Mouse (Mus musculus) intestine, postnatal 0 days (tissue): Measurements from ENCODE around the gene Exo5. TPM values are rescaled to one million over a fixed set of nuclear protein-coding genes. Genes with fewer than 3 reads are reported as not detected.
A peak's percentile ranks its signal among the peaks of the same experiment; 100 is the strongest.

Experiments used
- ATAC-seq: fragments of 200-750 bp; cut with Nextera tagmentation; 2 replicates; pipeline ENCODE4 v1.8.0; 2017; ENCODE audit warnings: mild to moderate bottlenecking, moderate TSS enrichment, moderate library complexity
- H3K27ac ChIP-seq: fragments of 300-500 bp; sonication (generic); 2 replicates; pipeline ENCODE4 v1.5.1; 2014; ENCODE audit warnings: mild to moderate bottlenecking, low read depth, low read length, moderate library complexity
- H3K27me3 ChIP-seq: fragments of 300-500 bp; sonication (generic); replicated peaks from 2 replicates; pipeline ENCODE4 v1.6.1; 2014; ENCODE audit warnings: low read length, mixed read lengths; ENCODE audit not compliant: control insufficient read depth, insufficient read depth
- H3K36me3 ChIP-seq: fragments of 300-500 bp; sonication (generic); 2 replicates; pipeline ENCODE4 v1.6.1; 2014; ENCODE audit warnings: mild to moderate bottlenecking, moderate library complexity; ENCODE audit not compliant: control insufficient read depth, insufficient read depth
- H3K4me1 ChIP-seq: fragments of 300-500 bp; sonication (generic); replicated peaks from 2 replicates; pipeline ENCODE4 v1.6.1; 2014; ENCODE audit warnings: antibody characterized with exemption, low read length, mixed read lengths; ENCODE audit not compliant: control insufficient read depth, insufficient read depth
- H3K4me2 ChIP-seq: fragments of 300-500 bp; sonication (generic); replicated peaks from 2 replicates; pipeline ENCODE4 v1.6.1; 2014; ENCODE audit warnings: low read depth, mild to moderate bottlenecking, moderate library complexity
- H3K4me3 ChIP-seq: fragments of 300-500 bp; sonication (generic); 2 replicates; pipeline ENCODE4 v1.5.1; 2014; ENCODE audit warnings: low read depth, low read length
- H3K9ac ChIP-seq: fragments of 300-500 bp; sonication (generic); 2 replicates; pipeline ENCODE4 v1.6.1; 2014; ENCODE audit warnings: mild to moderate bottlenecking, low read depth, low read length
- H3K9me3 ChIP-seq: fragments of 300-500 bp; sonication (generic); 2 replicates; pipeline ENCODE4 v1.6.1; 2016; ENCODE audit warnings: mixed run types; ENCODE audit not compliant: control insufficient read depth
- CTCF ChIP-seq: sonication (generic); IDR thresholded peaks from 2 replicates; pipeline ENCODE4 v1.5.1; 2016; ENCODE audit warnings: low read depth, mild to moderate bottlenecking, control low read depth, antibody characterized with exemption, moderate library complexity
- WGBS: fragments of 180-500 bp; shearing (Covaris S2); extraction: QIAGEN DNeasy Blood & Tissue Kit; methylation state at CpG from one replicate; pipeline ENCODE4 v1.1.7; 2014; 5-methylcytosine and 5-hydroxymethylcytosine counted together
- polyA plus RNA-seq: library from polyadenylated mRNA; unstranded; fragments of >200 nt; fragmentation: Nextera tagmentation; extraction: Ambion mirVana; gene quantifications from 2 replicates; pipeline ENCODE4 v1.2.1, GENCODE M21; 2015

The Exo5 gene
- 12.3 and 12.6 TPM in 2 replicates for polyA plus RNA-seq

- H3K4me3 ChIP-seq, result peak within 1 kb of the TSS; percentile 54
- H3K27me3 ChIP-seq, result no peaks in the 10 kb centered on the region
- H3K4me1 ChIP-seq, result no peaks in the 10 kb centered on the region; the same call in 1 of the 2 replicates
- peak within 1 kb of the TSS; percentile 68 for H3K4me2 ChIP-seq
- 0 out of 2 replicates have a peak, but pooled peaks have one; percentile 1 for TF ChIP-seq CTCF
- peak within 1 kb of the TSS; percentile 95 for H3K27ac ChIP-seq
- ATAC-seq, result peak; percentile 97
- peak within 1 kb of the TSS; percentile 63 for H3K9ac ChIP-seq
- H3K36me3 ChIP-seq, result peaks cover 16% of the 10 kb centered on the region
- under 1% methylated on average over 33 of the region's 33 CpGs for WGBS
- H3K9me3 ChIP-seq, result no peaks in the 10 kb centered on the region
Measured at GRCm38 (mm10) chr4:120924554-120925299, at the start of gene Exo5. TSS of gene Exo5 (minus strand) at chr4:120925017.

- no peak for TF ChIP-seq CTCF
- WGBS, result 91% methylated on average over 8 of the region's 8 CpGs
Measured at GRCm38 (mm10) chr4:120971842-120972241, 47.0 kb upstream of the Exo5 start.

GRCm38 (mm10) chr4:120969382-120970146, 44.7 kb upstream of the Exo5 start:
- no peak overlapping the region for H3K4me2 ChIP-seq
- no peak overlapping the region for H3K4me3 ChIP-seq
- H3K36me3 ChIP-seq, result peaks cover 51% of the 10 kb centered on the region
- ATAC-seq, result peak; percentile 47; the same call in 1 of the 2 replicates
- no peak overlapping the region for H3K9ac ChIP-seq
- no peak overlapping the region for H3K27ac ChIP-seq
- WGBS, result 83% methylated on average over 5 of the region's 5 CpGs
- no peaks in the 10 kb centered on the region for H3K9me3 ChIP-seq
- no peaks in the 10 kb centered on the region for H3K4me1 ChIP-seq
- TF ChIP-seq CTCF, result peak; percentile 76
- no peaks in the 10 kb centered on the region for H3K27me3 ChIP-seq

More at GRCm38 (mm10) chr4:120971842-120972241, 47.0 kb upstream of the Exo5 start:
- no peak overlapping the region for H3K4me3 ChIP-seq
- ATAC-seq, result no peak
- no peaks in the 10 kb centered on the region for H3K9me3 ChIP-seq
- no peaks in the 10 kb centered on the region for H3K4me1 ChIP-seq
- H3K36me3 ChIP-seq, result peaks cover 60% of the 10 kb centered on the region
- no peak overlapping the region for H3K9ac ChIP-seq
- H3K4me2 ChIP-seq, result no peak overlapping the region
- no peaks in the 10 kb centered on the region for H3K27me3 ChIP-seq
- H3K27ac ChIP-seq, result no peak overlapping the region

- ATAC-seq, result no peak
- H3K9me3 ChIP-seq, result no peaks in the 10 kb centered on the region
- H3K4me2 ChIP-seq, result no peak overlapping the region
- TF ChIP-seq CTCF, result no peak
- H3K4me3 ChIP-seq, result no peak overlapping the region
- peaks cover 49% of the 10 kb centered on the region for H3K36me3 ChIP-seq
- no peaks in the 10 kb centered on the region for H3K4me1 ChIP-seq
- H3K27ac ChIP-seq, result no peak overlapping the region
- H3K27me3 ChIP-seq, result no peaks in the 10 kb centered on the region
- H3K9ac ChIP-seq, result no peak overlapping the region
- WGBS, result 90% methylated on average over 9 of the region's 9 CpGs
Measured at GRCm38 (mm10) chr4:120968486-120968885, 43.7 kb upstream of the Exo5 start.

- TF ChIP-seq CTCF, result no peak
- H3K4me1 ChIP-seq, result no peaks in the 10 kb centered on the region
- no peak for ATAC-seq
- 76% methylated on average over 1 of the region's 1 CpGs for WGBS
- no peak overlapping the region for H3K27ac ChIP-seq
- H3K9ac ChIP-seq, result no peak overlapping the region
- H3K9me3 ChIP-seq, result no peaks in the 10 kb centered on the region
- no peaks in the 10 kb centered on the region for H3K27me3 ChIP-seq
- H3K36me3 ChIP-seq, result no peaks in the 10 kb centered on the region
- H3K4me3 ChIP-seq, result no peak overlapping the region
- H3K4me2 ChIP-seq, result no peak overlapping the region
Measured at GRCm38 (mm10) chr4:120955586-120955985, 30.8 kb upstream of the Exo5 start.

GRCm38 (mm10) chr4:120953667-120954066, 28.9 kb upstream of the Exo5 start:
- Histone ChIP-seq H3K27ac (no peak overlapping the region), H3K9me3 (no peaks in the 10 kb centered on the region), H3K36me3 (no peaks in the 10 kb centered on the region), H3K4me3 (no peak overlapping the region), H3K9ac (no peak overlapping the region), H3K4me1 (no peaks in the 10 kb centered on the region), H3K4me2 (no peak overlapping the region), H3K27me3 (no peaks in the 10 kb centered on the region)
- ATAC-seq, result no peak
- TF ChIP-seq CTCF, result no peak
- WGBS, result 93% methylated on average over 1 of the region's 1 CpGs
